Mouse (Mus musculus): ENCODE measurements around the gene Gcnt3. TPM values are rescaled to one million over a fixed set of nuclear protein-coding genes. Genes with fewer than 3 reads are reported as not detected.

Gcnt3 gene
- polyA plus RNA-seq, 1 experiment from 2014 or later: not detected

DNA sequence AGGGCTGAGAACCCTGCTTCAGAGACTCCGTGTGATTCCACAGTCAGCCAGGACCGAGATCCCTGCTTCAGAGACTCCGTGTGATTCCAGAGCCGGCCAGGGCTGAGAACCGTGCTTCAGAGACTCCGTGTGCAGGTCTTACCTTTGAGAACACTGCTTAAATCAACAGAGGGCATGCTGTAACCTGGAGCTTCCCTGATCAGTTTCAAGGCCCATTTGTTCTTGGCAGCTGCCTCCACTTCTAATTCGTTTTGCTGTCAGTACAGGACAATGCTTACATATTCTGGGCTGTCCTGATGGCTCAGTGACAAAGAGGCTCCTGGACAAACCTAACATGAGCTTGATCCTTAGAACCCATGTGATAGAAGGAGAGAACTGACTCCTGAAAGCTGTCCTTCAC lies 39.3 kb upstream of the Gcnt3 start:
- Histone ChIP-seq H3K9me3 (ENCODE audit: control insufficient read depth, low read length) (no peaks in the 10 kb centered on the region), H3K4me2 (no peak overlapping the region), H3K4me3 (ENCODE audit: low read depth, low read length) (no peak overlapping the region), H3K27ac (ENCODE audit: low read depth, low read length) (no peak overlapping the region), H3K36me3 (ENCODE audit: control insufficient read depth, insufficient read depth, low read length) (no peaks in the 10 kb centered on the region), H3K9ac (ENCODE audit: low read length) (no peak overlapping the region), H3K27me3 (ENCODE audit: control insufficient read depth, insufficient read depth, low read length) (no peaks in the 10 kb centered on the region), H3K4me1 (ENCODE audit: control insufficient read depth, insufficient read depth, low read length) (no peaks in the 10 kb centered on the region)
- WGBS: 76% methylated on average over 7 of the region's 7 CpGs
- no peak for DNase-seq (ENCODE audit: low spot score, missing footprints)
- ATAC-seq (ENCODE audit: low FRiP score): no peak

DNA sequence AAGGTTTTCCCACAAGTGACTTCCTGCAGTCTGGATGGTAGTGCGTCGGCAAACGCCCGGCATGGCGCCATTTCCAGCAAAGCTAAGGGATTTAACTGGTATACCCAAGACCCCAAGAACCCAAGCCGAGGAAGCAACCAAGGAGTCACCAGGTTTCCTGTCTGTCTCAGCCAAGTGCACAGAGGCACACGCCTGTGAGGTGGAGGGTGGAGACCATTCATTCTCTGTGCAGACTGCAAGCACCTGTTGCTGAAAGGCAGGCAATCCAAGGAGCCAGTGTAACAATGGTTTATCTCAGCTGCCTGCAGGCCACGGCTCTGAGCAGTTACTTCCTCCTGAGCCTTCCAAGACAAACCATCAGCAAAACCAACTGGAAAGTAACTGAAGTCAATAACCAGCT lies 34.5 kb upstream of the Gcnt3 start:
- Histone ChIP-seq H3K4me2 (no peak overlapping the region), H3K27ac (ENCODE audit: low read depth, low read length) (no peak overlapping the region), H3K36me3 (ENCODE audit: control insufficient read depth, insufficient read depth, low read length) (no peaks in the 10 kb centered on the region), H3K9me3 (ENCODE audit: control insufficient read depth, low read length) (no peaks in the 10 kb centered on the region), H3K9ac (ENCODE audit: low read length) (no peak overlapping the region), H3K4me1 (ENCODE audit: control insufficient read depth, insufficient read depth, low read length) (no peaks in the 10 kb centered on the region), H3K27me3 (ENCODE audit: control insufficient read depth, insufficient read depth, low read length) (no peaks in the 10 kb centered on the region), H3K4me3 (ENCODE audit: low read depth, low read length) (no peak overlapping the region)
- DNase-seq (ENCODE audit: low spot score, missing footprints): no peak
- ATAC-seq (ENCODE audit: low FRiP score): no peak
- 86% methylated on average over 8 of the region's 8 CpGs for WGBS

DNA sequence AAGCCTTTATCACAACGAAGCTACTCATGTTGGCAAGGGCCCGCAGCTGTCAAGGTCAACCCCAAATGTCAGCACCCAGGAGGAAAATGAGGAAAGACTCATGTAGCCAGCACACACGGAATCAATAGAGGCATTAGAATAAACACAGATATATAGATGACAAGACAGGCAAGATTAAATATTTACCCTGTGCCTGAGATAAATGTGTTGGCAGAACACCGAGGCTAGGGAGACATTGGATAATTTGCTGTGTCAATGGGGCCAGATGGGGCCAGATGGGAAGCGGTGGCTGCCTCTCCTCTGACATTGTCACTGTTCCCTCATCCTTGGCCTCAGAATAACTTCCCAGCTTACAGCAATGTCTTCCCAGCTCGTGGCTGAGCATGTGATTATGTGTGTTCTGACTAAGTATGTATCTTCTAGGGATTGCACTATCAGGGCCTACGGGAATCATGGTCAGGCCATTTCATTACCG lies 32.1 kb upstream of the Gcnt3 start:
- Histone ChIP-seq H3K4me3 (ENCODE audit: low read depth, low read length) (no peak overlapping the region), H3K4me2 (no peak overlapping the region), H3K27ac (ENCODE audit: low read depth, low read length) (no peak overlapping the region), H3K27me3 (ENCODE audit: control insufficient read depth, insufficient read depth, low read length) (no peaks in the 10 kb centered on the region), H3K9me3 (ENCODE audit: control insufficient read depth, low read length) (no peaks in the 10 kb centered on the region), H3K4me1 (ENCODE audit: control insufficient read depth, insufficient read depth, low read length) (no peaks in the 10 kb centered on the region), H3K9ac (ENCODE audit: low read length) (no peak overlapping the region), H3K36me3 (ENCODE audit: control insufficient read depth, insufficient read depth, low read length) (no peaks in the 10 kb centered on the region)
- peak; percentile 33; the same call in 1 of the 2 replicates for ATAC-seq (ENCODE audit: low FRiP score)
- DNase-seq (ENCODE audit: low spot score, missing footprints): no peak
- 75% methylated on average over 8 of the region's 8 CpGs for WGBS

DNA sequence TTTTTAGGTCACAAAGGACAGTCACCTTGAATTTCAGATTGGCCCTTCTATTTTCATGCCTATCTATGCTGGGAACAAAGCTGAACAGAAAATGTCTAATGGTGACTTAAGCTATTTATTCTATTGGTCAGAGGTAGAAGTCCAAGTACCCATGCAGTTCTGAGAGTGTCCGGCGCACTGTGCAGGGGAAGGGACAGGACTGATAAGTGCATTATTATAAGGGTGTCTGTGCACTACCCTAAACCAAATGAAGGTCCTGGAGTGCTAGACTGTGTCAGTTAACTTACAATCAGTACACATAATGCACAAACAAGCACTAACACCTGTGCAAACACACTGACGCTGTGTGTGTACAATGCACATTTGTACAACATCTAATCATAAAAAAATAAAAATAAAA lies 29.6 kb upstream of the Gcnt3 start:
- no peaks in the 10 kb centered on the region for H3K27me3 ChIP-seq (ENCODE audit: control insufficient read depth, insufficient read depth, low read length)
- WGBS: 92% methylated on average over 3 of the region's 3 CpGs
- ATAC-seq (ENCODE audit: low FRiP score): no peak

DNA sequence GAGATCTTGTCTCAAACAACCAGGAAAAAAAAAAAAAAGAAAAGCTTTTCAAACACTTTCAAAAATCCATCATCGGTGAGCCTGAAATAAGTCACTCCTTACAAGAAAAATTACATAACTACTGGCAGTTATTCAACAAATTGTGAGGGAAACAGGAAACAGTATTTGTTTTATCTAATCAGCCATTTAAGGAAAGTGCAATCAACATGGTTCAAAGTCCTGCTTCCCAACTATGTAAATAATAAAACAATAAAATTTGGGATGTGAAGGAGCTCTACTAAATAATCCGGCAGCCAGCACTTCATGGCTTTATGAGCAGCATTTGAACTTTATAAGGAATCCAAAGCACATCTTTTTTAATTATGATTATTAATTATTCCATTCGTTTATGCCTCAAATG lies 24.1 kb upstream of the Gcnt3 start:
- no peaks in the 10 kb centered on the region for H3K9me3 ChIP-seq (ENCODE audit: control insufficient read depth, low read length)
- DNase-seq (ENCODE audit: low spot score, missing footprints) (no peak), ATAC-seq (ENCODE audit: low FRiP score) (no peak)
- H3K4me2 ChIP-seq: no peak overlapping the region
- H3K4me3 ChIP-seq (ENCODE audit: low read depth, low read length): no peak overlapping the region
- no peak overlapping the region for H3K9ac ChIP-seq (ENCODE audit: low read length)
- H3K27me3 ChIP-seq (ENCODE audit: control insufficient read depth, insufficient read depth, low read length): no peaks in the 10 kb centered on the region
- 93% methylated on average over 3 of the region's 3 CpGs for WGBS
- H3K36me3 ChIP-seq (ENCODE audit: control insufficient read depth, insufficient read depth, low read length): no peaks in the 10 kb centered on the region
- no peak overlapping the region for H3K27ac ChIP-seq (ENCODE audit: low read depth, low read length)
- H3K4me1 ChIP-seq (ENCODE audit: control insufficient read depth, insufficient read depth, low read length): no peaks in the 10 kb centered on the region

More for the DNA sequence above, 29.6 kb upstream of the Gcnt3 start:
- Histone ChIP-seq H3K4me3 (ENCODE audit: low read depth, low read length) (no peak overlapping the region), H3K36me3 (ENCODE audit: control insufficient read depth, insufficient read depth, low read length) (no peaks in the 10 kb centered on the region), H3K4me1 (ENCODE audit: control insufficient read depth, insufficient read depth, low read length) (no peaks in the 10 kb centered on the region), H3K9me3 (ENCODE audit: control insufficient read depth, low read length) (no peaks in the 10 kb centered on the region), H3K9ac (ENCODE audit: low read length) (no peak overlapping the region), H3K4me2 (no peak overlapping the region), H3K27ac (ENCODE audit: low read depth, low read length) (no peak overlapping the region)
- no peak for DNase-seq (ENCODE audit: low spot score, missing footprints)

DNA sequence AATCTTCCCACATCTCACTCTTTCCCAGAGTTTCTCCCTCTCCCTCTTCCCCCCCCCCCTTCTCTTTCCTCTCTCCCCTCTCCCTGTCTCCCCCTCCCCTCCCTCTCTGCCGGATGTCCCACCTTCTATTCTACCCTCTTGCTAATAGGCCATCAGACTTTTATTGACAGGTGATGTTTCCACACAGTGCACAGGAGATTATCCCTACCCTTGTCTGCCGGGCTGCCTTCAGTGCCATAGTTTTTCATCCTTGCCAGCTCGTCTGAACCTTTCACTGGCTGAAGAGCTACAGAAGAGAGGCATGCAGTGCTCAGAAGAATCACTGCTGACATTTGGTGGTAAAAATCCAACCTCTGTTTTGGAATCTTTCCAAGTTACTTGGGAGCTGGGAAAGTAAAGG lies 15.5 kb upstream of the Gcnt3 start:
- Histone ChIP-seq H3K36me3 (ENCODE audit: control insufficient read depth, insufficient read depth, low read length) (no peaks in the 10 kb centered on the region), H3K4me1 (ENCODE audit: control insufficient read depth, insufficient read depth, low read length) (peaks cover 9% of the 10 kb centered on the region), H3K4me3 (ENCODE audit: low read depth, low read length) (no peak overlapping the region), H3K9me3 (ENCODE audit: control insufficient read depth, low read length) (no peaks in the 10 kb centered on the region), H3K9ac (ENCODE audit: low read length) (no peak overlapping the region), H3K27me3 (ENCODE audit: control insufficient read depth, insufficient read depth, low read length) (no peaks in the 10 kb centered on the region), H3K27ac (ENCODE audit: low read depth, low read length) (no peak overlapping the region), H3K4me2 (no peak overlapping the region)
- WGBS: 49% methylated on average over 3 of the region's 3 CpGs
- DNase-seq (ENCODE audit: low spot score, missing footprints) (no peak), ATAC-seq (ENCODE audit: low FRiP score) (no peak)

DNA sequence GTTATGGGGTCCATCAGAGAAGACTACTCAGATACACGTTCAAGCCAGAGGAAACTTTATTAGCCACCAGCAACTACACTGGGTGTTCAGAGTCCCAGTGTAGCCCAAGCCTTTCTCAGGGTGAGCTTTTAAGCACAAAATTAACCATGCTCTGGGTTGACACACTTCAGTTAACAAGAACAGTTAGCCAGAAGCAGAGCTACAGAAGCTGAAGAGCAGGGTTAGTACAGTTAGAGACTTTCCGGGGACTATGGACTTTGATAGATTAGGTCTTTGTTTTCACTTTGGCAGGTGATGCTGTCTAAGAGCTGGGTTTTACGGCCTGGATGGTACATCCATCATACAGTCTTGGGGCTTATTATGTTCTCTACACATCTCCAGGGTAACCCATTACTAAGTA lies 14.8 kb upstream of the Gcnt3 start:
- H3K9me3 ChIP-seq (ENCODE audit: control insufficient read depth, low read length): no peaks in the 10 kb centered on the region
- H3K9ac ChIP-seq (ENCODE audit: low read length): no peak overlapping the region
- H3K4me2 ChIP-seq: no peak overlapping the region
- no peaks in the 10 kb centered on the region for H3K36me3 ChIP-seq (ENCODE audit: control insufficient read depth, insufficient read depth, low read length)
- DNase-seq (ENCODE audit: low spot score, missing footprints) (no peak), ATAC-seq (ENCODE audit: low FRiP score) (no peak)
- 80% methylated on average over 3 of the region's 3 CpGs for WGBS
- no peaks in the 10 kb centered on the region for H3K27me3 ChIP-seq (ENCODE audit: control insufficient read depth, insufficient read depth, low read length)
- no peak overlapping the region for H3K27ac ChIP-seq (ENCODE audit: low read depth, low read length)
- H3K4me1 ChIP-seq (ENCODE audit: control insufficient read depth, insufficient read depth, low read length): peaks cover 9% of the 10 kb centered on the region
- H3K4me3 ChIP-seq (ENCODE audit: low read depth, low read length): no peak overlapping the region

DNA sequence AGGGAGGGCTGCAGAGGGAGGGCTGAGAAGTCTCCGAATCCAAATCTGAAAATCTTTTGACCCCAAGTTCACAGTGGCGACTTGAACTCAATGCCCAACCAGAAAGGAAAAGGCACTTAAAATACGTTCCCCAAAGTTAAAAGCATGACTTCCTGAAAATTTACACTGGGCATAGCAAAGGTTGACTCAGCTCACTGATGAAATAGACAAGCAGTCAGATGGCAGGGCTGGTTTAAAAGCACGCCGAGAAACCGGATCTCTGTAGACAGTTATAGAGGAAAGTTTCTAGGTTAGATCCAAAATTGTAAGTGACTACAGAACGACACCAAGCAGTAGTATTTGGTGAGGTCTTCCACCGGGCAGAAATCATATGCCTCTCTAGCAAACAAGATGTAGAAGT lies 12.0 kb upstream of the Gcnt3 start:
- no peak overlapping the region for H3K27ac ChIP-seq (ENCODE audit: low read depth, low read length)

DNA sequence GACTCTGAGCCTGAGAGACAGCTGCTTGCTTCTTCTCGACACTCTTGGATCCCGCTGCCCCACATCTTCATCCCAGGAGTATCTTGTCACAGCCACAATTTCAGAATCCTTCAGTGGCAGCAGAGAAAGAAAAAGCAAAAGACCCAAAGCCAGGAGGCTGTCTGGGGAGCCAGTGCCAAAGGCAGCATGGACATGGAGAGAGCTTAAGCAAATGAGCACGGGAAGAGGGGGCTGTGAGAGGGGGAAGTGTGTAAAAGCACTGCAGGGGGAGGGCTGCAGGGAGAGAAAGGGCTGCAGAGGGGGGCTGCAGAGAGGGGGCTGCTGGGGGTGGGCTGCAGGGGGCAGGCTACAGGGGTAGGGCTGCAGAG lies 11.5 kb upstream of the Gcnt3 start:
- 0 out of 2 replicates have a peak overlapping the region, but pooled peaks have one; percentile 27 for H3K9ac ChIP-seq (ENCODE audit: low read length)
- H3K4me3 ChIP-seq (ENCODE audit: low read depth, low read length): no peak overlapping the region
- no peak for DNase-seq (ENCODE audit: low spot score, missing footprints)
- no peaks in the 10 kb centered on the region for H3K27me3 ChIP-seq (ENCODE audit: control insufficient read depth, insufficient read depth, low read length)
- peaks cover 9% of the 10 kb centered on the region for H3K4me1 ChIP-seq (ENCODE audit: control insufficient read depth, insufficient read depth, low read length)
- H3K27ac ChIP-seq (ENCODE audit: low read depth, low read length): no peak overlapping the region
- 27% methylated on average over 3 of the region's 3 CpGs for WGBS
- H3K36me3 ChIP-seq (ENCODE audit: control insufficient read depth, insufficient read depth, low read length): no peaks in the 10 kb centered on the region
- no peaks in the 10 kb centered on the region for H3K9me3 ChIP-seq (ENCODE audit: control insufficient read depth, low read length)
- H3K4me2 ChIP-seq: no peak overlapping the region
- peak; percentile 48; the same call in 1 of the 2 replicates for ATAC-seq (ENCODE audit: low FRiP score)

More for the DNA sequence above, 12.0 kb upstream of the Gcnt3 start:
- no peak overlapping the region for H3K4me2 ChIP-seq
- H3K9me3 ChIP-seq (ENCODE audit: control insufficient read depth, low read length): no peaks in the 10 kb centered on the region
- whole genome bisulfite sequencing: 44% methylated on average over 8 of the region's 8 CpGs
- no peak overlapping the region for H3K9ac ChIP-seq (ENCODE audit: low read length)
- peak; percentile 84 for DNase-seq (ENCODE audit: low spot score, missing footprints)
- no peak overlapping the region for H3K4me3 ChIP-seq (ENCODE audit: low read depth, low read length)
- H3K27me3 ChIP-seq (ENCODE audit: control insufficient read depth, insufficient read depth, low read length): no peaks in the 10 kb centered on the region
- peaks cover 9% of the 10 kb centered on the region for H3K4me1 ChIP-seq (ENCODE audit: control insufficient read depth, insufficient read depth, low read length)
- ATAC-seq (ENCODE audit: low FRiP score): no peak
- H3K36me3 ChIP-seq (ENCODE audit: control insufficient read depth, insufficient read depth, low read length): no peaks in the 10 kb centered on the region
